Mouse (Mus musculus) erythroblast, embryonic 14.5 days (primary cell): ENCODE measurements around the gene Polr2m. TPM values are rescaled to one million over a fixed set of nuclear protein-coding genes. Genes with fewer than 3 reads are reported as not detected.

ENCODE experiments used
- H3K27me3 ChIP-seq: 2 replicates; pipeline ENCODE4 v1.6.1; 2012; ENCODE audit warnings: inconsistent platforms; ENCODE audit not compliant: control insufficient read depth
- H3K36me3 ChIP-seq: 2 replicates; pipeline ENCODE4 v1.6.1; 2012; ENCODE audit warnings: mild to moderate bottlenecking, inconsistent platforms; ENCODE audit not compliant: control insufficient read depth
- H3K4me1 ChIP-seq: 2 replicates; pipeline ENCODE4 v1.6.1; 2012; ENCODE audit warnings: inconsistent platforms; ENCODE audit not compliant: control insufficient read depth
- H3K4me3 ChIP-seq: replicated peaks from 2 replicates; pipeline ENCODE3; 2012; ENCODE audit warnings: moderate library complexity, mild to moderate bottlenecking, inconsistent platforms
- H3K9me3 ChIP-seq: 2 replicates; pipeline ENCODE4 v1.6.1; 2012; ENCODE audit warnings: low read length, inconsistent platforms, mixed read lengths; ENCODE audit not compliant: control insufficient read depth
- GATA1 ChIP-seq: IDR thresholded peaks from 2 replicates; pipeline ENCODE4 v1.6.1; 2012; ENCODE audit warnings: low read length, inconsistent platforms, mixed read lengths
- TAL1 ChIP-seq: IDR thresholded peaks from 3 replicates; pipeline ENCODE4 v1.6.1; 2012; ENCODE audit warnings: low read length, inconsistent platforms, mixed read lengths
- polyA plus RNA-seq: library from polyadenylated mRNA; stranded (reverse); fragments of >175 nt; gene quantifications from 2 replicates; pipeline ENCODE4 v1.2.3, GENCODE M21; 2012

Polr2m gene
- polyA plus RNA-seq, 1 experiment: 24.7 TPM

DNA sequence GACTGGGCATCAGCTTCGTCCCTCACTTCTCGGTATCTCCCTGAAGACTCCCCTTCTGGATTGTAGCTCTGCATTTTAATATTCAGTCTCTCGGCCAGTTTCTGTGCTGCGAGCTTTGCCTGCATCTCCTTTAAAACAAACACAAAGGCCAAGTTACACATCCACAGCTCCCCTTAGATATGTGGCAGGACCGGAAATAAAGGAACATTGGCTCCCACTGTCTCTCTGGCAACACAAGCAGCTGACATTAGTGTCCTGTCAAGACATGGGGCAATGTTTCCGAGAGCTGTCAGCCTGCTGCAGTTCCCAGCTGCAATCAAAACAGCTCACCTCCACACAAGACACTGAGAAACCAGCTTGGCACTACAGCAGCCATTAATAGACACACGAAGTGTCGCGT is 6.3 kb downstream of the Polr2m start:
- Histone ChIP-seq H3K36me3 (peaks cover 92% of the 10 kb centered on the region), H3K4me1 (peaks cover 33% of the 10 kb centered on the region), H3K4me3 (no peak overlapping the region), H3K27me3 (no peaks in the 10 kb centered on the region), H3K9me3 (no peaks in the 10 kb centered on the region; the same call in 1 of the 2 replicates)
- TF ChIP-seq GATA1: no peak
- TF ChIP-seq TAL1: no peak

- Histone ChIP-seq H3K27me3 (no peaks in the 10 kb centered on the region), H3K9me3 (no peaks in the 10 kb centered on the region; the same call in 1 of the 2 replicates), H3K4me1 (peaks cover 27% of the 10 kb centered on the region), H3K4me3 (no peak overlapping the region), H3K36me3 (peaks cover 93% of the 10 kb centered on the region)
- TF ChIP-seq TAL1: no peak
- no peak for TF ChIP-seq GATA1
These were observed 7.1 kb downstream of the Polr2m start for GRCm38 (mm10) chr9:71478596-71478995.

GRCm38 (mm10) chr9:71476601-71477000 is 9.1 kb downstream of the Polr2m start:
- no peak for TF ChIP-seq TAL1
- TF ChIP-seq GATA1: no peak
- Histone ChIP-seq H3K36me3 (peaks cover 78% of the 10 kb centered on the region), H3K9me3 (no peaks in the 10 kb centered on the region; the same call in 1 of the 2 replicates), H3K4me3 (no peak overlapping the region), H3K4me1 (peaks cover 20% of the 10 kb centered on the region), H3K27me3 (no peaks in the 10 kb centered on the region)

- no peak overlapping the region for H3K4me3 ChIP-seq
- H3K36me3 ChIP-seq: peaks cover 67% of the 10 kb centered on the region
- H3K27me3 ChIP-seq: no peaks in the 10 kb centered on the region
- H3K9me3 ChIP-seq: no peaks in the 10 kb centered on the region; the same call in 1 of the 2 replicates
- H3K4me1 ChIP-seq: peaks cover 10% of the 10 kb centered on the region
- TF ChIP-seq GATA1 (no peak), TAL1 (no peak)
These were observed 10.2 kb downstream of the Polr2m start for GRCm38 (mm10) chr9:71475536-71475935.

GRCm38 (mm10) chr9:71467434-71467833 is 18.3 kb downstream of the Polr2m start:
- no peaks in the 10 kb centered on the region for H3K4me1 ChIP-seq
- no peaks in the 10 kb centered on the region for H3K36me3 ChIP-seq
- H3K9me3 ChIP-seq: no peaks in the 10 kb centered on the region
- no peak overlapping the region for H3K4me3 ChIP-seq
- no peaks in the 10 kb centered on the region for H3K27me3 ChIP-seq
- TF ChIP-seq TAL1: no peak
- no peak for TF ChIP-seq GATA1

DNA sequence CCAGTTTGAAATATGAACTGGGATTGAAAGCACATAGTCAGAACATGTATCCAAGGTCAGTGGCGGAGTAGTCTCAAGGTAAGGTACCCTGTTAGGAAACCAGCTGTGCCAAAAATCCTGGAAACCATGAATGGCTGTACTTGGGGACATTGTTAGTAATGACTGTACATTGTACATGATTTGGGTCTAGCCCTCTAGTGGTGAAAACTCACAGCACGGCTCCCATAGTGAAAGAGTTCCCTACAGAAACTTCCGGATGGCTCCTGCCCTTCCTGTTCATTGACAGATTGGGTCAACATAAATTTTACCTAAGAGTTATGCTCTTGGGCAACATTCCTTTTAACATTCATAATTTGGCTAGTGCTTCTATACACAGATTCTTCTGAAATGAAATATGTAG is 19.6 kb downstream of the Polr2m start:
- Histone ChIP-seq H3K4me3 (no peak overlapping the region), H3K9me3 (no peaks in the 10 kb centered on the region), H3K36me3 (no peaks in the 10 kb centered on the region), H3K27me3 (no peaks in the 10 kb centered on the region), H3K4me1 (no peaks in the 10 kb centered on the region)
- TF ChIP-seq GATA1: no peak

DNA sequence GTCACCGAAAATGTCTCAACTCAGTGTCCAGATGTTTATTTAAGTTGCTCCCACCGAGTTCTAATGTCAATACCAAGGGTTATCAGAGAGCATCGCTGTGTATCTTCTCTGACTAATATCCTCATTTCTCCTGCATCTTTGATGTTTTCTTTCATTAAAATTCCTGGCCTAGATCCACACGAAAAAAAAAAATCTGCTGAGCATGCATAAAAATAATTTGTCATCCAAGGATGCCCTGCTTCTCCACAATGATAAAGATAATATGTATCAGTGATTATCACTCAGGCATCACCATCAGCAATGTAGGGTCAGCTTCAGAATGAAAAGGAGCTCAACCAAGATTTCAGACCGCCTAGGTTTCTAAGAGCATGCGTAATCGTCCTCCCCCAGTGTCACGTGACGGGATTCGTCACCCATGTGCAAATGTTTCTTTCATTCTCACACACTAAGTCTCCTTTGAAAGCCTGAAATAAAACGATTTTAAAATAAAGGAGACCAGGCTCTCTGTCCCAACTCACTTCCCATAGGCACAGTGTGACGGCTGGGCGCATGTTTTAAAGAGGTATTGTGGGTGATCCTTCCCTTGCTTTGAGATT is 22.6 kb downstream of the Polr2m start:
- Histone ChIP-seq H3K9me3 (no peaks in the 10 kb centered on the region), H3K4me3 (no peak overlapping the region), H3K4me1 (no peaks in the 10 kb centered on the region), H3K36me3 (no peaks in the 10 kb centered on the region), H3K27me3 (peaks cover 3% of the 10 kb centered on the region)
- TF ChIP-seq GATA1 (no peak), TAL1 (no peak)

DNA sequence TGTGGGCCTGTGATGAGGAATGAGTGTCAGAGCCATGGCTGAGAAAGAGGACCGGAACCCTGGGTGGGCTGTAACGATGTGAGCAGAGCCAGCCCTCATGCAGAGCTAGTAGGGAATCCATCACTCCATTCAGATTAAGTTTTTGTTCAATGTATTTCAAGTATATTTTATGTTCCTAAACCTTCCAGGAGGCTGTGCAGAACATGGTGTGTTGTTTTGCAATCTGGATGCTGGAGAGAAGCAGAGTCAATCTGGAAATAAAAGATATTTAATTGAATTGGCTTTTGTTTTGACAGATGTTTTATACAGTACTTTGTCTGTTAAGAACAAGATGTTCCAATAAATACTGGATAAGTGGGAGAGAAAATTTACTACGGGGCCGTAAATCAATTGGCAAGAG is 29.0 kb downstream of the Polr2m start:
- TF ChIP-seq TAL1 (no peak), GATA1 (no peak)
- peaks cover 3% of the 10 kb centered on the region for H3K27me3 ChIP-seq
- H3K36me3 ChIP-seq: no peaks in the 10 kb centered on the region
- H3K9me3 ChIP-seq: no peaks in the 10 kb centered on the region
- H3K4me3 ChIP-seq: no peak overlapping the region
- H3K4me1 ChIP-seq: peaks cover 10% of the 10 kb centered on the region

GRCm38 (mm10) chr9:71453917-71454316 is 31.8 kb downstream of the Polr2m start:
- no peaks in the 10 kb centered on the region for H3K9me3 ChIP-seq
- TF ChIP-seq GATA1 (no peak), TAL1 (no peak)
- no peak overlapping the region for H3K4me3 ChIP-seq
- H3K4me1 ChIP-seq: peaks cover 10% of the 10 kb centered on the region
- peaks cover 3% of the 10 kb centered on the region for H3K27me3 ChIP-seq
- H3K36me3 ChIP-seq: no peaks in the 10 kb centered on the region

DNA sequence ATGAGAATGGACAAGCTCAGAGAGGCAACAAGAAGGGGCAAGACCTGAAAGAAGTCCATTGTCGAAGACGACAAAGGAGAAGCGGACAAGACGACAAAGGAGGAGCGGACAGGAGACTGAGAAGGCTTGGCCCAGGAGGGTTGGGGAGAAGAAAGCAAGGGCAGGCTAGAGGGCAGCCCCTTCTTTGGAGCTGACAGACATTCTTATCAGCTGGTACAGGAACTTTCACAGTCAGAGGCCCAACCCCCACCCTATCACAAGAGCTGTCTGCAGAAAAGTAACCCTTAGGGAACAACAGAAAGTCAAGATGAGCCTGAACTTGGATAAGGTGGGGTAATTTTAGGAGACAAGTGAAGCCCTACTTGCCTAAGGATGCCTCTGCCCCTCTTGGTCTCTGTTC is 32.4 kb downstream of the Polr2m start:
- Histone ChIP-seq H3K4me1 (peaks cover 10% of the 10 kb centered on the region), H3K36me3 (no peaks in the 10 kb centered on the region), H3K27me3 (no peaks in the 10 kb centered on the region; the same call in 1 of the 2 replicates), H3K4me3 (no peak overlapping the region), H3K9me3 (no peaks in the 10 kb centered on the region)
- TF ChIP-seq GATA1 (no peak), TAL1 (no peak)
